Mouse (Mus musculus): ENCODE data around the gene Hist1h2ae. TPM values are rescaled to one million over a fixed set of nuclear protein-coding genes. Genes with fewer than 3 reads are reported as not detected.
"Not testable (repeated sequence)": the region's sequence is repeated elsewhere in the genome, so short reads cannot be mapped to it uniquely, and the experiment has no call there.

Hist1h2ae gene
- polyA plus RNA-seq, 1 experiment from 2014 or later: 7.9 TPM

- DNase-seq (ENCODE audit: low spot score) (peak; percentile 96), ATAC-seq (peak; percentile 55)
- Histone ChIP-seq H3K4me2 (replicated peaks; ENCODE audit: low read depth, low read length) (peak within 1 kb of the TSS; percentile 57), H3K4me1 (ENCODE audit: insufficient read depth, low read depth, low read length) (peaks cover 11% of the 10 kb centered on the region; the same call in 1 of the 2 replicates), H3K9ac (replicated peaks; ENCODE audit: low read depth) (no peak within 1 kb of the TSS), H3K9me3 (ENCODE audit: low read length) (no peaks in the 10 kb centered on the region), H3K27me3 (replicated peaks; ENCODE audit: insufficient read depth, low read length) (no peaks in the 10 kb centered on the region), H3K36me3 (ENCODE audit: insufficient read depth, low read length) (no peaks in the 10 kb centered on the region), H3K4me3 (ENCODE audit: low read depth, low read length) (peak within 1 kb of the TSS; percentile 35), H3K27ac (ENCODE audit: low read length) (peak within 1 kb of the TSS; percentile 76)
- TF ChIP-seq CTCF (IDR thresholded peaks at IDR 0.05) (no peak), EP300 (IDR thresholded peaks at IDR 0.05) (no peak)
- under 1% methylated on average over 18 of the region's 18 CpGs for WGBS
Observed at GRCm38 (mm10) chr13:23575271-23575851, 4.3 kb upstream of the Hist1h2ae start, which contains the start of gene Hist1h3d. Hist1h3d (plus strand) TSS chr13:23575763.

GRCm38 (mm10) chr13:23574546-23575170 is 3.6 kb upstream of the Hist1h2ae start:
- ATAC-seq (peak; percentile 3), DNase-seq (ENCODE audit: low spot score) (peak; percentile 36)
- WGBS: 0% methylated on average over 5 of the region's 39 CpGs
- Histone ChIP-seq H3K4me3 (ENCODE audit: low read depth, low read length) (0 out of 2 replicates have a peak overlapping the region, but pooled peaks have one; percentile 15), H3K4me1 (ENCODE audit: insufficient read depth, low read depth, low read length) (peaks cover 11% of the 10 kb centered on the region; the same call in 1 of the 2 replicates), H3K4me2 (replicated peaks; ENCODE audit: low read depth, low read length) (peak overlapping the region; percentile 64), H3K27ac (ENCODE audit: low read length) (peak overlapping the region; percentile 75; the same call in 1 of the 2 replicates)
- H3K27me3 ChIP-seq (replicated peaks; ENCODE audit: insufficient read depth, low read length); H3K36me3 ChIP-seq (ENCODE audit: insufficient read depth, low read length); H3K9me3 ChIP-seq (ENCODE audit: low read length); H3K9ac ChIP-seq (replicated peaks; ENCODE audit: low read depth): not testable (repeated sequence)

- Histone ChIP-seq H3K4me2 (replicated peaks; ENCODE audit: low read depth, low read length) (peak within 1 kb of the TSS; percentile 64), H3K4me1 (ENCODE audit: insufficient read depth, low read depth, low read length) (peaks cover 11% of the 10 kb centered on the region; the same call in 1 of the 2 replicates)
- peak; percentile 90 for TF ChIP-seq EP300 (IDR thresholded peaks at IDR 0.05)
Observed at GRCm38 (mm10) chr13:23573898-23574524, 3.0 kb upstream of the Hist1h2ae start, which contains the start of the genes Hist1h2bf and Hist1h2ad. Hist1h2bf (minus strand) TSS chr13:23574196. Hist1h2ad (plus strand) TSS chr13:23574381.

GRCm38 (mm10) chr13:23573034-23573897 is 2.2 kb upstream of the Hist1h2ae start:
- Histone ChIP-seq H3K27ac (ENCODE audit: low read length) (peak overlapping the region; percentile 39; the same call in 1 of the 2 replicates), H3K9ac (replicated peaks; ENCODE audit: low read depth) (peak overlapping the region; percentile 27; the same call in 1 of the 2 replicates), H3K4me1 (ENCODE audit: insufficient read depth, low read depth, low read length) (peaks cover 11% of the 10 kb centered on the region; the same call in 1 of the 2 replicates), H3K4me2 (replicated peaks; ENCODE audit: low read depth, low read length) (peak overlapping the region; percentile 64), H3K4me3 (ENCODE audit: low read depth, low read length) (peak overlapping the region; percentile 16; the same call in 1 of the 2 replicates)
- peak; percentile 12 for DNase-seq (ENCODE audit: low spot score)
- not testable (repeated sequence) for H3K9me3 ChIP-seq (ENCODE audit: low read length); H3K27me3 ChIP-seq (replicated peaks; ENCODE audit: insufficient read depth, low read length); ATAC-seq; H3K36me3 ChIP-seq (ENCODE audit: insufficient read depth, low read length)
- WGBS: 7% methylated on average over 14 of the region's 20 CpGs

More at GRCm38 (mm10) chr13:23573898-23574524, 3.0 kb upstream of the Hist1h2ae start, which contains the start of the genes Hist1h2bf and Hist1h2ad:
- WGBS: under 1% methylated on average over 17 of the region's 42 CpGs
- Histone ChIP-seq H3K9ac (replicated peaks; ENCODE audit: low read depth) (peak within 1 kb of the TSS; percentile 27; the same call in 1 of the 2 replicates), H3K27ac (ENCODE audit: low read length) (peak within 1 kb of the TSS; percentile 75; the same call in 1 of the 2 replicates), H3K4me3 (ENCODE audit: low read depth, low read length) (peak within 1 kb of the TSS; percentile 35; the same call in 1 of the 2 replicates)
- ATAC-seq (peak; percentile 88), DNase-seq (ENCODE audit: low spot score) (peak; percentile 99)
- H3K36me3 ChIP-seq (ENCODE audit: insufficient read depth, low read length); H3K27me3 ChIP-seq (replicated peaks; ENCODE audit: insufficient read depth, low read length); H3K9me3 ChIP-seq (ENCODE audit: low read length): not testable (repeated sequence)

DNA sequence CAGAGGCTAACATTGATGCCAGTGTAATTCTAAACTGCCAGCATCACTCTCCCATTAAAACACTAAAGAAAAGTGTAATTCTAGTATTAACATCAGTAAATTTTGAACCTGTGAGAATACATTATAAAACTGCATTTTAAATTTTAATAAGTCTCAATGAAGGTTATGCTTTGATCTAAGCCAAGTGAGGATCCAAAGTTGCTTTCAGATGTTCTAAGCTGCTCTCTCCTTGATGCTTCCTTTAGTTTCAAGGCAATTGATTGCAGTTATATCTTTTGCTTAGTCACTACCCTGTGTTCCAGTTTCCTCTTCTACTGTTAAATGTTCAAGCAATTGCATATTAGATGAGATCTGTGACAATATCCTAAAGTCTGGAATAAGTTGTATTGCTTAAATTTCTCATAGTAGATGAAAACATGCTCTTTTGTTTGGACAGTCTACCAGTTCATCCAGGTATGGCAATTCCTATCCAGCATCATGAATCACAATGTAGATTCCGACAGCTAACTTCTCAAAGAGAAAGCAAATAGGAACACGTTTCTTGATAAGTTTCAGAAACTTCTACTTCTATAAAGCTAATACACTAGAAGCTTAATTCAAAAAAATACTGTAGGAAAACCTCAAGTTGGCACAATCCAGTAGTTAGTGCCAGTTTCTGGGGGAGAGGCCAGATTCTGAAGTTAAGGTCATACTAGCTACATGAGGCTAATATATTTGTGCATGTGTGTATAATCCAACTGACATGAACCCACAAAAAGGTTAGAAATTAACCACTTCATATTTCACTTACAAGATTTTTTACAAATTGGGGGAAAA is 1.4 kb upstream of the Hist1h2ae start:
- TF ChIP-seq CTCF (IDR thresholded peaks at IDR 0.05) (no peak), EP300 (IDR thresholded peaks at IDR 0.05) (no peak)
- Histone ChIP-seq H3K4me2 (replicated peaks; ENCODE audit: low read depth, low read length) (peak overlapping the region; percentile 64), H3K36me3 (ENCODE audit: insufficient read depth, low read length) (no peaks in the 10 kb centered on the region), H3K4me3 (ENCODE audit: low read depth, low read length) (peak overlapping the region; percentile 33), H3K27me3 (replicated peaks; ENCODE audit: insufficient read depth, low read length) (no peaks in the 10 kb centered on the region), H3K4me1 (ENCODE audit: insufficient read depth, low read depth, low read length) (peaks cover 11% of the 10 kb centered on the region; the same call in 1 of the 2 replicates), H3K9ac (replicated peaks; ENCODE audit: low read depth) (peak overlapping the region; percentile 17; the same call in 1 of the 2 replicates), H3K9me3 (ENCODE audit: low read length) (no peaks in the 10 kb centered on the region), H3K27ac (ENCODE audit: low read length) (peak overlapping the region; percentile 48)
- WGBS: 16% methylated on average over 2 of the region's 2 CpGs
- ATAC-seq: no peak
- peak; percentile 18 for DNase-seq (ENCODE audit: low spot score)

Data from lung, postnatal 0 days (tissue).